Mouse (Mus musculus): ENCODE results near the gene Ubr4. TPM values are rescaled to one million over a fixed set of nuclear protein-coding genes. Genes with fewer than 3 reads are reported as not detected.

Ubr4 gene
- total RNA-seq, 1 experiment: 199 TPM

DNA sequence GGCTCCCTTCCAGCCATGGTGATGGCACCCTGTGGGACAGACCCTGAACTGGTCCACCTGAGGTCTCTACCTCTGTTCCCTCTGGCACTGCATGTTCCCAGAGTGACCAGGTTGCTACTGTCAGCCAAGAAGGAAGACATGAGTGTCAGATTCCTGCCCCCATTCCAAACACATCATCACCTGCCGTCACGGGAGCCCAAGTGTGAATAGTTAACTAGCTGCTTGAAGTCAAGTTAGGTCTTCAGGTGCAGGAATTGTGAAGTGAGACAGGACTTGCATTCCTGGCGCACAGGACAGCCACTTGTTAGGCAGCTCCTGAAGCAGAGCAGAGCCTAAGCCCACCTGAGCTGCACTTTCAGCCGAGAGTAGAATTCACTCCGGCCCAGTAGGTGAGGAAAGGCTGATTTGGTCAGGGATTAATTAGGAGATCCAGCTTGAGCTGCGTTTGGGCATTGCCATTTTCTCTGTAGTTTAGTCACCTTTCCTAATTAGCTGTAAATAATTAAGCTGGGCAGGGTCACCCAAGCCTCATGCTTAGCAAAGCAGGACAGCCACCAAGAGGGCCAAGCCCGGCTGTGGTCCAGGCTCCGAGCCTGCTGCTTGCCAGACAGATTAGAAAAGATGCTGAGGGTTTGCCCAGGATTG is 131.2 kb downstream of the Ubr4 start:
- peaks cover 75% of the 10 kb centered on the region for H3K36me3 ChIP-seq (ENCODE audit: control insufficient read depth, insufficient read depth, low read length, poor library complexity, severe bottlenecking)
- in situ Hi-C loops (cut with MboI; ENCODE audit: low sequenced_read_pairs in 2 of 2, unreplicated experiment in 2 of 2): no loop called here
- no peak overlapping the region for H3K27ac ChIP-seq (ENCODE audit: insufficient read depth, low read depth, low read length, poor library complexity, severe bottlenecking)
- H3K9ac ChIP-seq (ENCODE audit: insufficient read depth, low read depth, low read length, poor library complexity, severe bottlenecking): no peak overlapping the region
- TF ChIP-seq MAFK (IDR thresholded peaks at IDR 0.05; ENCODE audit: insufficient read depth, low read depth, low read length) (no peak), CHD2 (IDR thresholded peaks at IDR 0.05; ENCODE audit: low read depth, low read length) (no peak), HCFC1 (IDR thresholded peaks at IDR 0.05; ENCODE audit: borderline replicate concordance, insufficient read depth, low read length) (no peak), ZNF384 (IDR thresholded peaks at IDR 0.05; ENCODE audit: low read depth, low read length) (no peak), ZC3H11A (IDR thresholded peaks at IDR 0.05; ENCODE audit: borderline replicate concordance, low read depth, low read length) (no peak)
- H3K4me1 ChIP-seq (ENCODE audit: control insufficient read depth in 2 of 2, insufficient read depth in 2 of 2, low read length in 2 of 2, poor library complexity in 1 of 2): peaks cover 3 to 6% of the 10 kb centered on the region in 2 experiments; a peak in 2 of 4 replicates
- DNase-seq (ENCODE audit: low read depth, low spot score): no peak
- no peaks in the 10 kb centered on the region for H3K9me3 ChIP-seq (ENCODE audit: control insufficient read depth, insufficient read depth, low read depth, low read length)
- H3K4me3 ChIP-seq (ENCODE audit: insufficient read depth in 1 of 2, low read depth in 1 of 2, low read length in 2 of 2, poor library complexity in 1 of 2, severe bottlenecking in 1 of 2): no peak overlapping the region

- Histone ChIP-seq H3K27ac (ENCODE audit: insufficient read depth, low read depth, low read length, poor library complexity, severe bottlenecking) (no peak overlapping the region), H3K4me3 (ENCODE audit: insufficient read depth in 1 of 2, low read depth in 1 of 2, low read length in 2 of 2, poor library complexity in 1 of 2, severe bottlenecking in 1 of 2) (no peak overlapping the region), H3K4me1 (ENCODE audit: control insufficient read depth in 2 of 2, insufficient read depth in 2 of 2, low read length in 2 of 2, poor library complexity in 1 of 2) (peaks cover 3 to 6% of the 10 kb centered on the region in 2 experiments; a peak in 2 of 4 replicates), H3K9ac (ENCODE audit: insufficient read depth, low read depth, low read length, poor library complexity, severe bottlenecking) (no peak overlapping the region), H3K9me3 (ENCODE audit: control insufficient read depth, insufficient read depth, low read depth, low read length) (no peaks in the 10 kb centered on the region), H3K36me3 (ENCODE audit: control insufficient read depth, insufficient read depth, low read length, poor library complexity, severe bottlenecking) (peaks cover 75% of the 10 kb centered on the region)
- no peak for DNase-seq (ENCODE audit: low read depth, low spot score)
- in situ Hi-C loops (cut with MboI; ENCODE audit: low sequenced_read_pairs in 2 of 2, unreplicated experiment in 2 of 2): no loop called here
- TF ChIP-seq ZC3H11A (IDR thresholded peaks at IDR 0.05; ENCODE audit: borderline replicate concordance, low read depth, low read length) (no peak), CHD2 (IDR thresholded peaks at IDR 0.05; ENCODE audit: low read depth, low read length) (no peak), ZNF384 (IDR thresholded peaks at IDR 0.05; ENCODE audit: low read depth, low read length) (no peak), MAFK (IDR thresholded peaks at IDR 0.05; ENCODE audit: insufficient read depth, low read depth, low read length) (no peak), HCFC1 (IDR thresholded peaks at IDR 0.05; ENCODE audit: borderline replicate concordance, insufficient read depth, low read length) (no peak)
Measured at GRCm38 (mm10) chr4:139484496-139484895, 132.1 kb downstream of the Ubr4 start.

GRCm38 (mm10) chr4:139487085-139487484 is 134.7 kb downstream of the Ubr4 start:
- Histone ChIP-seq H3K27ac (ENCODE audit: insufficient read depth, low read depth, low read length, poor library complexity, severe bottlenecking) (no peak overlapping the region), H3K4me3 (ENCODE audit: insufficient read depth in 1 of 2, low read depth in 1 of 2, low read length in 2 of 2, poor library complexity in 1 of 2, severe bottlenecking in 1 of 2) (no peak overlapping the region), H3K36me3 (ENCODE audit: control insufficient read depth, insufficient read depth, low read length, poor library complexity, severe bottlenecking) (peaks cover 72% of the 10 kb centered on the region), H3K4me1 (ENCODE audit: control insufficient read depth in 2 of 2, insufficient read depth in 2 of 2, low read length in 2 of 2, poor library complexity in 1 of 2) (peaks cover 3 to 4% of the 10 kb centered on the region in 2 experiments; a peak in 2 of 4 replicates), H3K9me3 (ENCODE audit: control insufficient read depth, insufficient read depth, low read depth, low read length) (no peaks in the 10 kb centered on the region), H3K9ac (ENCODE audit: insufficient read depth, low read depth, low read length, poor library complexity, severe bottlenecking) (no peak overlapping the region)
- in situ Hi-C loops (cut with MboI; ENCODE audit: low sequenced_read_pairs in 2 of 2, unreplicated experiment in 2 of 2): no loop called here
- TF ChIP-seq ZNF384 (IDR thresholded peaks at IDR 0.05; ENCODE audit: low read depth, low read length) (no peak), ZC3H11A (IDR thresholded peaks at IDR 0.05; ENCODE audit: borderline replicate concordance, low read depth, low read length) (no peak), CHD2 (IDR thresholded peaks at IDR 0.05; ENCODE audit: low read depth, low read length) (no peak)
- DNase-seq (ENCODE audit: low read depth, low spot score): peak; percentile 59

DNA sequence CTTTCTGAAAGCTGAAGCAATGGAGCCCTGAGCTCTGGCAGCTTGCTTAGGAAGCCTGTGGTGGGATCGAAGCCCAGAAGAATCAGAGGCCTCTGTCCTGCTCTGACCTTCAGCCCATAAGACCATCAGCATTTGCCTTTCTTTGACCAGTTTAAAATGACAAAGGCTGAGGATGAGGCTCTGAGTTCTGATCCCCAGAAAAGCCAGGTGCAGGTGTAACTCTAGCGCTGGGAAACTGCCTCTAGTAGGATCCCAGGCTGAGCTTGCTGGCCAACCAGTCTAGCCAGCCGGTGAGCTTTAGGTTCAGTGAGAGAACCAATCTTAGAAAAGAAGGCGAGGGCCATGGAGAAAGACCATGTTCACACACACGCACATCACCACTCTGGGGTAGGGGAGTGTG is 135.9 kb downstream of the Ubr4 start:
- no peak for TF ChIP-seq MAFK (IDR thresholded peaks at IDR 0.05; ENCODE audit: insufficient read depth, low read depth, low read length)
- no peak for TF ChIP-seq ZNF384 (IDR thresholded peaks at IDR 0.05; ENCODE audit: low read depth, low read length)
- TF ChIP-seq HCFC1 (IDR thresholded peaks at IDR 0.05; ENCODE audit: borderline replicate concordance, insufficient read depth, low read length): no peak
- TF ChIP-seq CHD2 (IDR thresholded peaks at IDR 0.05; ENCODE audit: low read depth, low read length): no peak
- TF ChIP-seq ZC3H11A (IDR thresholded peaks at IDR 0.05; ENCODE audit: borderline replicate concordance, low read depth, low read length): no peak
- Histone ChIP-seq H3K4me1 (ENCODE audit: control insufficient read depth in 2 of 2, insufficient read depth in 2 of 2, low read length in 2 of 2, poor library complexity in 1 of 2) (peaks cover 3 to 4% of the 10 kb centered on the region in 2 experiments; a peak in 2 of 4 replicates), H3K9me3 (ENCODE audit: control insufficient read depth, insufficient read depth, low read depth, low read length) (no peaks in the 10 kb centered on the region), H3K4me3 (ENCODE audit: insufficient read depth in 1 of 2, low read depth in 1 of 2, low read length in 2 of 2, poor library complexity in 1 of 2, severe bottlenecking in 1 of 2) (no peak overlapping the region), H3K36me3 (ENCODE audit: control insufficient read depth, insufficient read depth, low read length, poor library complexity, severe bottlenecking) (peaks cover 60% of the 10 kb centered on the region), H3K27ac (ENCODE audit: insufficient read depth, low read depth, low read length, poor library complexity, severe bottlenecking) (peak overlapping the region; percentile 23; the same call in 1 of the 2 replicates), H3K9ac (ENCODE audit: insufficient read depth, low read depth, low read length, poor library complexity, severe bottlenecking) (no peak overlapping the region)
- in situ Hi-C loops (cut with MboI; ENCODE audit: low sequenced_read_pairs in 2 of 2, unreplicated experiment in 2 of 2): no loop called here
- DNase-seq (ENCODE audit: low read depth, low spot score): no peak

Measured in ES-E14 (cell line).